Mouse (Mus musculus) adrenal gland, postnatal 25 days (tissue): ENCODE results near the gene Ngp. TPM values are rescaled to one million over a fixed set of nuclear protein-coding genes. Genes with fewer than 3 reads are reported as not detected.
"Not testable (repeated sequence)": the region's sequence is repeated elsewhere in the genome, so short reads cannot be mapped to it uniquely, and the experiment has no call there.

Source experiments
- DNase-seq: peaks from one replicate; pipeline ENCODE4 v3.0.0; 2021; ENCODE audit warnings: mixed read lengths
- long read RNA-seq: library from polyadenylated mRNA; stranded (forward); transcript quantifications from one replicate; pipeline ENCODE4 v2.0.0, GENCODE M21; 2021
- total RNA-seq: library from RNA; stranded (reverse); gene quantifications from 2 replicates; pipeline ENCODE4 v1.2.3, GENCODE M21; 2021

Ngp gene
- total RNA-seq = not detected in 2 replicates
- long read RNA-seq = 0 reads

GRCm38 (mm10) chr9:110419511-110420112 lies at the start of gene Ngp:
TSS of gene Ngp (plus strand) at chr9:110419747.
- no peak for DNase-seq

GRCm38 (mm10) chr9:110369860-110370259 lies 49.7 kb upstream of the Ngp start:
- no peak for DNase-seq

GRCm38 (mm10) chr9:110373871-110374270 lies 45.7 kb upstream of the Ngp start:
- DNase-seq = no peak

- peak; percentile 46 for DNase-seq
These were observed 43.9 kb upstream of the Ngp start for GRCm38 (mm10) chr9:110375668-110376067.

GRCm38 (mm10) chr9:110377655-110378054 lies 41.9 kb upstream of the Ngp start:
- DNase-seq = not testable (repeated sequence)

GRCm38 (mm10) chr9:110379361-110379760 lies 40.2 kb upstream of the Ngp start:
- no peak for DNase-seq

GRCm38 (mm10) chr9:110380662-110381061 lies 38.9 kb upstream of the Ngp start:
- peak; percentile 48 for DNase-seq

GRCm38 (mm10) chr9:110381292-110381691 lies 38.3 kb upstream of the Ngp start:
- no peak for DNase-seq

GRCm38 (mm10) chr9:110384369-110384929 lies 35.1 kb upstream of the Ngp start:
- no peak for DNase-seq

- DNase-seq = no peak
These were observed 31.5 kb upstream of the Ngp start for GRCm38 (mm10) chr9:110388011-110388410.

GRCm38 (mm10) chr9:110390843-110391242 lies 28.7 kb upstream of the Ngp start:
- no peak for DNase-seq

GRCm38 (mm10) chr9:110393295-110393694 lies 26.3 kb upstream of the Ngp start:
- DNase-seq = no peak

- DNase-seq = no peak
These were observed 18.9 kb upstream of the Ngp start for GRCm38 (mm10) chr9:110400650-110401049.

GRCm38 (mm10) chr9:110402731-110403130 lies 16.8 kb upstream of the Ngp start:
- DNase-seq = no peak

GRCm38 (mm10) chr9:110403240-110403639 lies 16.3 kb upstream of the Ngp start:
- not testable (repeated sequence) for DNase-seq

- DNase-seq = peak; percentile 28
These were observed 12.0 kb upstream of the Ngp start for GRCm38 (mm10) chr9:110407311-110408098.

GRCm38 (mm10) chr9:110408099-110408773 lies 11.3 kb upstream of the Ngp start, which contains the start of gene Ptpn23:
TSS of gene Ptpn23 (minus strand) at chr9:110408213.
- DNase-seq = peak; percentile 97

GRCm38 (mm10) chr9:110410908-110411887 lies 8.3 kb upstream of the Ngp start:
- peak; percentile 80 for DNase-seq

GRCm38 (mm10) chr9:110412926-110413325 lies 6.6 kb upstream of the Ngp start:
- no peak for DNase-seq

- DNase-seq = peak; percentile 45
These were observed 5.8 kb upstream of the Ngp start for GRCm38 (mm10) chr9:110413785-110414184.

GRCm38 (mm10) chr9:110431241-110431640 lies 11.7 kb downstream of the Ngp start:
- DNase-seq = no peak
